Mouse (Mus musculus) brain, embryonic 14.5 days (tissue): ENCODE results near the gene Foxp4.

Source experiments
- CTCF ChIP-seq: fragments of 200-500 bp; IDR thresholded peaks from 2 replicates; pipeline ENCODE4 v1.5.1; 2012; ENCODE audit warnings: inconsistent platforms, mild to moderate bottlenecking, moderate library complexity, borderline replicate concordance; ENCODE audit not compliant: insufficient read depth, insufficient read length; ENCODE audit errors: extremely low read depth
- POLR2A ChIP-seq: fragments of 200-500 bp; IDR thresholded peaks from 2 replicates; pipeline ENCODE4 v1.6.1; 2012; ENCODE audit warnings: mild to moderate bottlenecking, inconsistent platforms, borderline replicate concordance; ENCODE audit not compliant: poor library complexity, insufficient read depth, insufficient read length, severe bottlenecking; ENCODE audit errors: extremely low read depth

DNA sequence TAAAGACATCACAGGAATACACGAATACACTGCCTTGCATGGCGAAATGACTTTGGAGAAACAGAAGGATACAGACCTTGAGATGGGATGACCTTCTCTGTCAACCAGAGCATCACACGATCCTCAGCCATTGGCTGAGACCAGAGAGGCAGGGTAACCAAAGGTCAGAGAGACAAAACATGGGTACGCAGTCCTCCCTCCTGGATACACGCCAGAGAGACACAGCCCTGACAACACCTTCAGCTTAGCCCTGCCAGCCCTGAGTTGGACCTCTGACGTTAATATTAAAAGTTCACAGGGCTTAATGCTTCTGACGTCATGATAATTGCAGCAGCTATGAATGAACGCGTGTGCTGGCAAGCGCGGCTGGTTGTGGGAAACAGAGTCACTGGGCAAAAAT, 78.8 kb downstream of the Foxp4 start:
- TF ChIP-seq CTCF (no peak), POLR2A (no peak)
